Mouse (Mus musculus): ENCODE measurements around the gene Hmga1. TPM values are rescaled to one million over a fixed set of nuclear protein-coding genes. Genes with fewer than 3 reads are reported as not detected.

The Hmga1 gene
- total RNA-seq, 1 experiment from 2014 or later = 14.3 TPM

- DNase-seq = peak; percentile 28
These were observed 27.5 kb upstream of the Hmga1 start for GRCm38 (mm10) chr17:27528767-27529166.

- peak; percentile 30 for DNase-seq
These were observed 24.2 kb upstream of the Hmga1 start for GRCm38 (mm10) chr17:27532095-27532494.

GRCm38 (mm10) chr17:27533354-27533753 lies 22.9 kb upstream of the Hmga1 start:
- DNase-seq = no peak

GRCm38 (mm10) chr17:27534718-27535117 lies 21.6 kb upstream of the Hmga1 start:
- DNase-seq = peak; percentile 90

GRCm38 (mm10) chr17:27541261-27541660 lies 15.0 kb upstream of the Hmga1 start:
- DNase-seq = no peak

- DNase-seq = no peak
These were observed 14.3 kb upstream of the Hmga1 start for GRCm38 (mm10) chr17:27541984-27542383.

- DNase-seq = no peak
These were observed 11.7 kb upstream of the Hmga1 start for GRCm38 (mm10) chr17:27544551-27544950.

GRCm38 (mm10) chr17:27545991-27546390 lies 10.3 kb upstream of the Hmga1 start:
- DNase-seq = no peak

GRCm38 (mm10) chr17:27546574-27547085 lies 9.7 kb upstream of the Hmga1 start:
- no peak for DNase-seq

- peak; percentile 85 for DNase-seq
These were observed 8.9 kb upstream of the Hmga1 start for GRCm38 (mm10) chr17:27547253-27547868.

GRCm38 (mm10) chr17:27549234-27549633 lies 7.1 kb upstream of the Hmga1 start:
- DNase-seq = no peak

- no peak for DNase-seq
These were observed 4.8 kb upstream of the Hmga1 start for GRCm38 (mm10) chr17:27551393-27551940.

GRCm38 (mm10) chr17:27552215-27553201 lies 3.8 kb upstream of the Hmga1 start:
- no peak for DNase-seq

GRCm38 (mm10) chr17:27554062-27554960 lies 2.0 kb upstream of the Hmga1 start:
- no peak for DNase-seq

GRCm38 (mm10) chr17:27555075-27555511 lies 1.2 kb upstream of the Hmga1 start:
- no peak for DNase-seq

GRCm38 (mm10) chr17:27555512-27556172 lies 655 bp upstream of the Hmga1 start:
- peak; percentile 63 for DNase-seq

- DNase-seq = no peak
These were observed 1.1 kb downstream of the Hmga1 start for GRCm38 (mm10) chr17:27557181-27557926.

- DNase-seq = no peak
These were observed 1.8 kb downstream of the Hmga1 start for GRCm38 (mm10) chr17:27557927-27558661.

GRCm38 (mm10) chr17:27558845-27559244 lies 2.5 kb downstream of the Hmga1 start:
- no peak for DNase-seq

GRCm38 (mm10) chr17:27559596-27559995 lies 3.3 kb downstream of the Hmga1 start:
- DNase-seq = no peak

Measured in adrenal gland, postnatal 25 days (tissue).